Comparison of ENCODE assay signal across 20 mouse cellular contexts in the genomic region with DNA sequence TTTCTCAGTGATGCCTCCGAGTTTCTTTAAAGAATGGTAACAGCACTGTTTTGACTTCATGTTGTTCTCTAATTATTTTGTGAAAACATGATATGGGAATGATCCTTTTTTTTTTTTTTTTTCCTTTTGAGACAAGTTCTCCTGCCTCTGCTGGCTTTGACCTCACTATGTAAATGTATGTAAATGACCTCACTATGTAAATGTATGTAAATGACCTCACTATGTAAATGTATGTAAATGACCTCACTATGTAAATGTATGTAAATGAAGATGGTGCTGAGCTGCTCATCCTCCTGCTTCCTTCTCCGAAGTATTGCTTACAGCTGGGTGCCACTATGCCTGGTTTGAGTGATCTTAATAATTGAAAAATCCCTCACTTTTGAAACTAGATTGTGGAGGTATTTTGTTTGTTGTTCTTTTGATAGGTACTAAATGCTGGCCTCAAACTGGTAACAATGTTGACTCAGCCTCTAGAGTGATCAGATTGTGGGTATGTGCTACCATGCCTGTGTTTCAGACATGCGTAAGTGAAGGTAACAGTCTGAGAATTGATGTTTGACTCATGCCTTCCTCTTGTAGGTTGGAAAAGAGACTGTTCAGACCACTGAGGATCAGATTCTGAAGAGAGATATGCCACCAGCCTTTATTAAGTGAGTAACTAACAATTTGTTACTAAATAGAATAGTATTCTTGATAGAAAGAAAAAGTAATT. TPM values are rescaled to one million over a fixed set of nuclear protein-coding genes. Genes with fewer than 3 reads are reported as not detected.
DNase-seq lines count a peak whose midpoint lies in the region; ATAC-seq lines count a peak whose summit lies in the region.
"Had no signal": no experiment of that assay in that cellular context is flagged by ENCODE, and none has a peak within 500 bp of the region (broad histone marks: within the 10 kb centered on the region; RNA-seq: fewer than 3 reads in every experiment).

No protein-coding gene starts in this region.

- H3K9ac ChIP-seq in forebrain, embryonic 11.5 days (ENCODE audit: low read length): no peak overlapping the region
- no peak overlapping the region for H3K9ac ChIP-seq in forebrain, embryonic 13.5 days
- no peak overlapping the region for H3K9ac ChIP-seq in midbrain, embryonic 14.5 days (replicated peaks; ENCODE audit: low read length)
- H3K9ac ChIP-seq: liver, embryonic 13.5 days; stomach, embryonic 15.5 days had no signal

- H3K27me3 ChIP-seq in forebrain, embryonic 11.5 days (ENCODE audit: control insufficient read depth, insufficient read depth, low read length): no peaks in the 10 kb centered on the region
- no peaks in the 10 kb centered on the region for H3K27me3 ChIP-seq in forebrain, embryonic 10.5 days (ENCODE audit: poor library complexity, severe bottlenecking)
- H3K27me3 ChIP-seq in forebrain, embryonic 13.5 days: no peaks in the 10 kb centered on the region
- no peaks in the 10 kb centered on the region for H3K27me3 ChIP-seq in midbrain, embryonic 14.5 days (ENCODE audit: control insufficient read depth, insufficient read depth, low read length)
- H3K27me3 ChIP-seq: liver, embryonic 13.5 days; stomach, embryonic 15.5 days had no signal

- peak; percentile 85 for ATAC-seq in forebrain, embryonic 11.5 days (replicated peaks; ENCODE audit: low FRiP score)
- ATAC-seq in forebrain, embryonic 13.5 days: peak; percentile 89
- peak; percentile 80 for ATAC-seq in midbrain, embryonic 14.5 days (ENCODE audit: low FRiP score, low TSS enrichment)

- no peak overlapping the region for H3K27ac ChIP-seq in forebrain, embryonic 11.5 days (ENCODE audit: low read depth, low read length)
- no peak overlapping the region for H3K27ac ChIP-seq in forebrain, embryonic 10.5 days
- peak overlapping the region; percentile 54 for H3K27ac ChIP-seq in forebrain, embryonic 13.5 days
- H3K27ac ChIP-seq in midbrain, embryonic 14.5 days (replicated peaks; ENCODE audit: low read depth, low read length): peak overlapping the region; percentile 52; the same call in 1 of the 2 replicates
- H3K27ac ChIP-seq: gastrocnemius, adult 2 months; liver, embryonic 13.5 days; stomach, embryonic 15.5 days had no signal

- no peak overlapping the region for H3K4me2 ChIP-seq in forebrain, embryonic 11.5 days (ENCODE audit: low read depth, low read length, severe bottlenecking)
- H3K4me2 ChIP-seq in forebrain, embryonic 13.5 days: peak overlapping the region; percentile 5; the same call in 1 of the 2 replicates
- H3K4me2 ChIP-seq in midbrain, embryonic 14.5 days (ENCODE audit: low read length): no peak overlapping the region
- H3K4me2 ChIP-seq: liver, embryonic 13.5 days; stomach, embryonic 15.5 days had no signal

- no peaks in the 10 kb centered on the region for H3K9me3 ChIP-seq in forebrain, embryonic 11.5 days (ENCODE audit: control insufficient read depth, low read length)
- H3K9me3 ChIP-seq in forebrain, embryonic 10.5 days: no peaks in the 10 kb centered on the region
- no peaks in the 10 kb centered on the region for H3K9me3 ChIP-seq in forebrain, embryonic 13.5 days (replicated peaks)
- no peaks in the 10 kb centered on the region for H3K9me3 ChIP-seq in midbrain, embryonic 14.5 days (ENCODE audit: control insufficient read depth, low read length)
- H3K9me3 ChIP-seq: liver, embryonic 13.5 days; stomach, embryonic 15.5 days had no signal

- H3K4me1 ChIP-seq in forebrain, embryonic 11.5 days (replicated peaks; ENCODE audit: control insufficient read depth, insufficient read depth, low read length): no peaks in the 10 kb centered on the region
- peaks cover 34% of the 10 kb centered on the region for H3K4me1 ChIP-seq in forebrain, embryonic 10.5 days
- H3K4me1 ChIP-seq in forebrain, embryonic 13.5 days: peaks cover 46% of the 10 kb centered on the region
- H3K4me1 ChIP-seq in midbrain, embryonic 14.5 days (ENCODE audit: control insufficient read depth, insufficient read depth, low read length): no peaks in the 10 kb centered on the region; the same call in 1 of the 2 replicates
- H3K4me1 ChIP-seq: stomach, embryonic 15.5 days had no signal

- DNase-seq in forebrain, embryonic 11.5 days (ENCODE audit: low spot score): no peak
- no peak for DNase-seq in forebrain, embryonic 10.5 days (ENCODE audit: extremely low spot score, low spot score)
- peak; percentile 76 for DNase-seq in 416B (ENCODE audit: low read depth)
- peak; percentile 35 for DNase-seq in midbrain, embryonic 14.5 days
- DNase-seq in T-cell, adult 2 months (ENCODE audit: low spot score): no peak
- no peak for DNase-seq in left cerebral cortex, adult 18-20 months (ENCODE audit: low spot score in 2 of 2)
- DNase-seq in embryo, embryonic 11 days: no peak
- DNase-seq: cerebellum, adult 8-10 months; gastrocnemius, adult 2 months; heart, postnatal 14 days; kidney, adult 11 months; kidney, postnatal 25 days; left cerebral cortex, postnatal 4 days; liver, embryonic 13.5 days; lung, postnatal 4 days; thymus, postnatal 25 days had no signal

- H3K4me3 ChIP-seq in forebrain, embryonic 11.5 days (ENCODE audit: low read depth, low read length): no peak overlapping the region
- H3K4me3 ChIP-seq in forebrain, embryonic 10.5 days: no peak overlapping the region
- H3K4me3 ChIP-seq in forebrain, embryonic 13.5 days: no peak overlapping the region
- H3K4me3 ChIP-seq in midbrain, embryonic 14.5 days (replicated peaks; ENCODE audit: low read depth, low read length): no peak overlapping the region
- H3K4me3 ChIP-seq: erythroblast, embryonic 14.5 days; gastrocnemius, adult 2 months; liver, embryonic 13.5 days; myocyte; stomach, embryonic 15.5 days had no signal

- 75% methylated on average over 3 of the region's 3 CpGs for WGBS in forebrain, embryonic 11.5 days
- WGBS in forebrain, embryonic 10.5 days: 90% methylated on average over 3 of the region's 3 CpGs
- 43% methylated on average over 3 of the region's 3 CpGs for WGBS in forebrain, embryonic 13.5 days
- 56% methylated on average over 3 of the region's 3 CpGs for WGBS in midbrain, embryonic 14.5 days

- no peaks in the 10 kb centered on the region for H3K36me3 ChIP-seq in forebrain, embryonic 11.5 days (ENCODE audit: control insufficient read depth, insufficient read depth, low read length)
- no peaks in the 10 kb centered on the region for H3K36me3 ChIP-seq in forebrain, embryonic 10.5 days (replicated peaks)
- no peaks in the 10 kb centered on the region for H3K36me3 ChIP-seq in forebrain, embryonic 13.5 days (ENCODE audit: poor library complexity, severe bottlenecking)
- H3K36me3 ChIP-seq in midbrain, embryonic 14.5 days (ENCODE audit: control insufficient read depth, insufficient read depth, low read length): no peaks in the 10 kb centered on the region
- H3K36me3 ChIP-seq: liver, embryonic 13.5 days; stomach, embryonic 15.5 days had no signal

RNA-seq across cellular contexts. Expression of gene Vcl, which starts 37.9 kb away (rescaled TPM):
- 29.4 and 30.2 TPM in 2 replicates for polyA plus RNA-seq in forebrain, embryonic 11.5 days (2014; fragmentation: Nextera tagmentation; extraction: Ambion mirVana)
- polyA plus RNA-seq in forebrain, embryonic 10.5 days (2016; fragmentation: Nextera tagmentation; extraction: Ambion mirVana): 28.4 and 30.7 TPM in 2 replicates
- polyA plus RNA-seq in forebrain, embryonic 13.5 days (2015; fragmentation: Nextera tagmentation; extraction: Ambion mirVana): 8.8 and 8.9 TPM in 2 replicates
- polyA plus RNA-seq in midbrain, embryonic 14.5 days (2014; fragmentation: Nextera tagmentation; extraction: Ambion mirVana): 6.5 and 14.3 TPM in 2 replicates
- 10 to 100 TPM; 21.7 to 26.0 TPM for total RNA-seq in left cerebral cortex, adult 18-20 months (2021)

Comparison
In these comparisons a context has a peak if more than half of its experiments do, and no peak if none do; other contexts are left out.
1. H3K27ac ChIP-seq: peak in forebrain, embryonic 13.5 days (single experiment) and midbrain, embryonic 14.5 days (single experiment); none in forebrain, embryonic 11.5 days (single experiment) and forebrain, embryonic 10.5 days (single experiment).
2. DNase-seq: peak in 416B (single experiment) and midbrain, embryonic 14.5 days (single experiment); none in forebrain, embryonic 11.5 days (single experiment), forebrain, embryonic 10.5 days (single experiment), T-cell, adult 2 months (single experiment), left cerebral cortex, adult 18-20 months (0 of 2) and embryo, embryonic 11 days (single experiment).
3. Peak in every context shown above with its lines, with median percentiles within 50 percentile points of each other: ATAC-seq.